Mouse (Mus musculus): ENCODE measurements around the gene Dirc2.

GRCm38 (mm10) chr16:35747417-35748236 is 21.5 kb downstream of the Dirc2 start:
- TF ChIP-seq EP300 (IDR thresholded peaks at IDR 0.05; ENCODE audit: insufficient read depth, low read depth, low read length) (no peak), POLR2A (IDR thresholded peaks at IDR 0.05; ENCODE audit: insufficient read depth, low read depth, low read length) (no peak), CTCF (IDR thresholded peaks at IDR 0.05) (no peak)
